Mouse (Mus musculus) heart, postnatal 0 days (tissue): ENCODE data around the gene Fam208a. TPM values are rescaled to one million over a fixed set of nuclear protein-coding genes. Genes with fewer than 3 reads are reported as not detected.

ENCODE experiments used
- ATAC-seq: fragments of 200-750 bp; cut with Nextera tagmentation; 2 replicates; pipeline ENCODE4 v1.8.0; 2017; ENCODE audit warnings: low read depth, moderate number of reproducible peaks, moderate library complexity; ENCODE audit not compliant: insufficient read depth
- DNase-seq: peaks from one replicate; pipeline ENCODE4 v3.0.0-alpha.2; 2016; ENCODE audit warnings: low spot score
- H3K27ac ChIP-seq: fragments of 300-500 bp; sonication (generic); 2 replicates; pipeline ENCODE4 v1.5.1; 2014; ENCODE audit warnings: low read depth, mild to moderate bottlenecking
- H3K27me3 ChIP-seq: fragments of 300-500 bp; sonication (generic); 2 replicates; pipeline ENCODE4 v1.6.1; 2014; ENCODE audit warnings: low read length, mixed read lengths; ENCODE audit not compliant: control insufficient read depth, insufficient read depth
- H3K36me3 ChIP-seq: fragments of 300-500 bp; sonication (generic); replicated peaks from 2 replicates; pipeline ENCODE4 v1.6.1; 2014; ENCODE audit warnings: low read length, mixed read lengths; ENCODE audit not compliant: control insufficient read depth, insufficient read depth
- H3K4me1 ChIP-seq: fragments of 300-500 bp; sonication (generic); 2 replicates; pipeline ENCODE4 v1.6.1; 2014; ENCODE audit warnings: antibody characterized with exemption; ENCODE audit not compliant: control insufficient read depth, insufficient read depth
- H3K4me2 ChIP-seq: fragments of 300-500 bp; sonication (generic); 2 replicates; pipeline ENCODE4 v1.6.1; 2014; ENCODE audit warnings: low read depth, mild to moderate bottlenecking, low read length, moderate library complexity
- H3K4me3 ChIP-seq: fragments of 300-500 bp; sonication (generic); 2 replicates; pipeline ENCODE4 v1.5.1; 2014; ENCODE audit warnings: low read depth, low read length
- H3K9ac ChIP-seq: fragments of 300-500 bp; sonication (generic); replicated peaks from 2 replicates; pipeline ENCODE4 v1.6.1; 2014; ENCODE audit warnings: low read depth, low read length, mixed read lengths
- H3K9me3 ChIP-seq: fragments of 300-500 bp; sonication (generic); replicated peaks from 2 replicates; pipeline ENCODE4 v1.6.1; 2016; ENCODE audit warnings: low read length; ENCODE audit not compliant: control insufficient read depth
- CTCF ChIP-seq: IDR thresholded peaks from 2 replicates; pipeline ENCODE4 v1.5.1; 2016; ENCODE audit warnings: antibody characterized with exemption, control low read depth, low read depth
- EP300 ChIP-seq: IDR thresholded peaks from 2 replicates; pipeline ENCODE4 v1.6.1; 2016; ENCODE audit warnings: antibody characterized with exemption, low read depth
- WGBS: fragments of 180-500 bp; shearing (Covaris S2); extraction: QIAGEN DNeasy Blood & Tissue Kit; methylation state at CpG from one replicate; pipeline ENCODE4 v1.1.7; 2014; 5-methylcytosine and 5-hydroxymethylcytosine counted together
- microRNA-seq: library from miRNA; unstranded; fragments of <30 nt; microRNA quantifications from one replicate; pipeline ENCODE4, GENCODE M21; 2016
- polyA plus RNA-seq: library from polyadenylated mRNA; unstranded; fragments of >200 nt; fragmentation: Nextera tagmentation; extraction: Ambion mirVana; gene quantifications from 2 replicates; pipeline ENCODE4 v1.2.1, GENCODE M21; 2015
- total RNA-seq: library from RNA; depleted of rRNA; stranded (reverse); fragments of >200 nt; gene quantifications from 2 replicates; pipeline ENCODE4 v1.2.3, GENCODE M21; 2014; ENCODE audit warnings: low replicate concordance; rRNA removed

Gene Fam208a
- total and polyA plus RNA-seq, 2 experiments from 2014 or later: 5.6 to 31.4 TPM

DNA sequence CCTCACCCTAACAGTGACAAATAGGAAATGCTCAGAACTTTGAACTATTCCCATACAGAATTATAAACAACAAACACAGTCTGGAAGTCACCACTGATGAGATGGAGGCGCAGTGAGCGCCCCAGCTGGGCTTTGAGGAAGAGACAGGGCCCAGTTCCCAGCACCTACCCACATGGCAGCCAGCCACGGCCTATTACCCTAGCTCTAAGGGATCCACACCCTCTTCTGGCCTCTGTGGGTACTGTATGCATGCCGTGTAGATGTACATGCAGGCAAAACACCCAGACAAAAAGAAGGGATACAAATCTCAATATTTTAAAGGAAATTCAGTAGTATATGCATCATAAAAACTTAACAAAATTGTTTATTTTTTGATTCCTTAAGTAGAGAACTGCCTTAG is 64.9 kb downstream of the Fam208a start:
- DNase-seq (no peak), ATAC-seq (no peak)
- Histone ChIP-seq H3K27me3 (no peaks in the 10 kb centered on the region), H3K9me3 (no peaks in the 10 kb centered on the region), H3K9ac (no peak overlapping the region), H3K4me3 (no peak overlapping the region), H3K4me1 (no peaks in the 10 kb centered on the region), H3K4me2 (no peak overlapping the region), H3K36me3 (peaks cover 90% of the 10 kb centered on the region), H3K27ac (no peak overlapping the region)
- WGBS: 93% methylated on average over 4 of the region's 4 CpGs
- TF ChIP-seq CTCF (no peak), EP300 (no peak)

DNA sequence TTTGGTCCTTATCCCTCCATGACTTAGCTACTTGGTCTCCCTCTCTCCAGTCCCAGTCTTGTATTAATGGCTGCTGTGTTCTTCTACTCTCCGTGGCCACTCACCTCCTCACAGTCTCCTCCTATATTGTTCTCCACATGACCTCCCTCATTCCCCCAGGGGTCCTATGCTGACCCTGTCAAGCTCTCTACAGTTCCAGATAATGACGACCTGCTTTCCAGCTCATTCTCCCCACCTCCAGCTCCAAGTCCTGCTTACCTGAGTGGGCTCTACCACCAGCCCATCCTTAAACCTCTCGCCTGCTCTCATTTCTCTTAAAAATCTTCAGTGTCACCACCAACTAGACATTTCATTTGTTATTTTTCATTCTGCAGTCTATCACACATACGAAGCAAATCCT is 72.5 kb downstream of the Fam208a start:
- no peak overlapping the region for H3K9ac ChIP-seq
- no peak for TF ChIP-seq EP300
- no peak for TF ChIP-seq CTCF
- no peak overlapping the region for H3K27ac ChIP-seq
- no peaks in the 10 kb centered on the region for H3K9me3 ChIP-seq
- DNase-seq (no peak), ATAC-seq (no peak)
- no peaks in the 10 kb centered on the region for H3K4me1 ChIP-seq
- 84% methylated on average over 4 of the region's 4 CpGs for WGBS
- H3K4me2 ChIP-seq: no peak overlapping the region
- H3K36me3 ChIP-seq: peaks cover 38% of the 10 kb centered on the region
- no peaks in the 10 kb centered on the region for H3K27me3 ChIP-seq
- no peak overlapping the region for H3K4me3 ChIP-seq

- ATAC-seq: peak; percentile 98
- peak within 1 kb of the TSS; percentile 89 for H3K4me3 ChIP-seq
- peak within 1 kb of the TSS; percentile 69 for H3K4me2 ChIP-seq
- no peaks in the 10 kb centered on the region for H3K27me3 ChIP-seq
- peak; percentile 87 for DNase-seq
- no peaks in the 10 kb centered on the region for H3K36me3 ChIP-seq
- H3K9ac ChIP-seq: peak within 1 kb of the TSS; percentile 67
- 0 out of 2 replicates have a peak, but pooled peaks cover 3% of the 10 kb centered on the region for H3K4me1 ChIP-seq
- peak within 1 kb of the TSS; percentile 71 for H3K27ac ChIP-seq
- H3K9me3 ChIP-seq: no peaks in the 10 kb centered on the region
- WGBS: under 1% methylated on average over 51 of the region's 51 CpGs
- TF ChIP-seq CTCF: no peak
- 0 out of 2 replicates have a peak, but pooled peaks have one; percentile 55 for TF ChIP-seq EP300
These were observed 79.4 kb downstream of the Fam208a start, which contains the start of gene Ccdc66 for GRCm38 (mm10) chr14:27507894-27508643. Ccdc66 (minus strand) TSS chr14:27508460.

DNA sequence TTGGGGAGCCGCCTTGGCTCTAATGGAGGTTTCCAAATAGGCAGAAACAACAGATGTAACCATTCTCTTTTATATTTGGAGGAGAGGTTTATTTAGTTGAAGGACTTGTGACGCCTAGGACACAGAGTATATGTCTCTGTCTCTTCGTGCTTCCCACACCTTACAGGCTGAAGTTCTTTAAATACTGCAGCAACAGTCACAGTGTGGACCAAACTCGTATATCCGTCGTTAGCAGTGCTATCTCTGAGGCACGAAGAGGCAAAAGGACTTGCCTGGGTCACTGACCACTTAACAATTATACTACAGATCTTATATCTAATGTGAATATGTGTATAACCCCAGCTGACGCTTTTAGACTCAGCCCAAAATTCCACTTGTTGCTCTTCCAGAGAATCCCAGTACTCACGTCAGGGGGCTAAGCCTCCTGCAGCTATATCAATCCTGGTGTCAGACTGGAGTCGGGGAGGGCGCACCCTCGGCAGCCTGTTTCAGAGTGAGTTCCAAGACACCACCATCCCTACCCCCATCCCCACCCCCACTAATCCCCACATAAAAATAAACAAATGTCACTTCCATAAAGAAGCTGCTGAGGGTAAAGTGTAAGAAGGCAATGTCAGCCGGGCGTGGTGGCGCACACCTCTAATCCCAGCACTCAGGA is 80.1 kb downstream of the Fam208a start:
- Histone ChIP-seq H3K9me3 (no peaks in the 10 kb centered on the region), H3K9ac (peak overlapping the region; percentile 67), H3K36me3 (no peaks in the 10 kb centered on the region), H3K27me3 (no peaks in the 10 kb centered on the region), H3K4me1 (0 out of 2 replicates have a peak, but pooled peaks cover 3% of the 10 kb centered on the region), H3K27ac (peak overlapping the region; percentile 71), H3K4me2 (peak overlapping the region; percentile 69), H3K4me3 (peak overlapping the region; percentile 89)
- WGBS: 17% methylated on average over 15 of the region's 15 CpGs
- peak; percentile 62 for ATAC-seq
- TF ChIP-seq EP300 (no peak), CTCF (no peak)
- no peak for DNase-seq

DNA sequence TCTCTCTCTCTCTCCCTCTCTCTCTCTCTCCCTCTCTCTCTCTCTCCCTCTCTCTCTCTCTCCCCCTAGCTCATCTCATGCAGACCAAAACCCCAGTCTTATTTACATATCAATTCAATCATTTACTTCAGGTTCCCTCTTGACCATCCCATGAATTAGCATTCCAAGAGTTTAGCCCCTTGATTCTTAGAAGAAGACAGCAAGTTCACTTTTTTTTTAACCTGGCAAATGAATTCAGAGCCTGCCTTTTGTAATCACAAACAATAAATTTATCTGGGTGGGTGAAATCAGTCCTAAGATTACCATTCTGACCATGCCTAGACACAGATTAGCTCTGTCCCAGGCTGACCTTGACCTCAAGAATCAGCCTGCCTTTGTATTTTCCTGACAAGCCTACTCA is 95.9 kb downstream of the Fam208a start:
- Histone ChIP-seq H3K9me3 (0 out of 2 replicates have a peak, but pooled peaks cover 5% of the 10 kb centered on the region), H3K27me3 (no peaks in the 10 kb centered on the region), H3K9ac (no peak overlapping the region), H3K4me3 (no peak overlapping the region), H3K36me3 (no peaks in the 10 kb centered on the region), H3K27ac (no peak overlapping the region), H3K4me1 (no peaks in the 10 kb centered on the region), H3K4me2 (no peak overlapping the region)
- DNase-seq (no peak), ATAC-seq (no peak)
- TF ChIP-seq EP300 (no peak), CTCF (no peak)

Small RNAs within 50 kb of the gene (microRNA-seq; reads per million reads assigned to microRNA genes)
- gene Gm23633: not detected

Other genes starting within 250 kb of the Fam208a start
- gene Ccdc66, start 79.6 kb downstream of the Fam208a start, total RNA-seq: 2.2 and 7.1 TPM in 2 replicates
- gene Ccdc66, start 79.6 kb downstream of the Fam208a start, polyA plus RNA-seq: 4.8 and 5.6 TPM in 2 replicates
- 0.11 and 12.3 TPM in 2 replicates for gene Erc2, start 193.6 kb downstream of the Fam208a start, total RNA-seq
- 1.7 and 1.8 TPM in 2 replicates for gene Erc2, start 193.6 kb downstream of the Fam208a start, polyA plus RNA-seq